Mouse (Mus musculus) CH12.LX (cell line): ENCODE results near the gene Phip. TPM values are rescaled to one million over a fixed set of nuclear protein-coding genes. Genes with fewer than 3 reads are reported as not detected.

Experiments used
- DNase-seq: peaks from one replicate; pipeline ENCODE4 v3.0.0-alpha.2; 2013; ENCODE audit errors: extremely low read depth
- H3K27ac ChIP-seq: 2 replicates; pipeline ENCODE4 v1.5.1; 2012; ENCODE audit warnings: low read depth, mild to moderate bottlenecking, control low read depth, moderate library complexity; ENCODE audit not compliant: insufficient read depth
- H3K27me3 ChIP-seq: replicated peaks from 2 replicates; pipeline ENCODE3; 2012; ENCODE audit warnings: inconsistent platforms
- H3K36me3 ChIP-seq, 2 experiments: replicated peaks in 1 of 2; 2 replicates each; pipeline versions ENCODE3 to v1.6.1; 2012; ENCODE audit warnings: inconsistent platforms in 1 of 2, low read length in 1 of 2, mild to moderate bottlenecking in 1 of 2, mixed read lengths in 1 of 2, moderate library complexity in 1 of 2; ENCODE audit not compliant: control insufficient read depth in 1 of 2, insufficient read depth in 1 of 2
- H3K4me1 ChIP-seq, 2 experiments: 2 replicates each; pipeline ENCODE4 v1.6.1; 2012; ENCODE audit warnings: inconsistent platforms in 1 of 2, moderate library complexity in 1 of 2; ENCODE audit not compliant: insufficient read depth in 2 of 2, control insufficient read depth in 1 of 2
- H3K4me2 ChIP-seq: 2 replicates; pipeline ENCODE4 v1.6.1; 2012; ENCODE audit warnings: low read depth, mild to moderate bottlenecking, control low read depth; ENCODE audit not compliant: poor library complexity, insufficient read depth, severe bottlenecking
- H3K4me3 ChIP-seq, 3 experiments: fragments of 150-350 bp in 1 of 3; sonication (generic) in 1 of 3; replicated peaks in 1 of 3; 2 replicates each; pipeline versions ENCODE3 to v1.5.1; 2011 to 2012; ENCODE audit warnings: low read depth in 2 of 3, low read length in 2 of 3, mild to moderate bottlenecking in 2 of 3, moderate library complexity in 2 of 3, control low read depth in 1 of 3, improper control_type of control experiment in 1 of 3, inconsistent platforms in 1 of 3, mixed read lengths in 1 of 3; ENCODE audit not compliant: poor library complexity in 1 of 3
- H3K79me2 ChIP-seq: replicated peaks from 2 replicates; pipeline ENCODE4 v1.6.1; 2012; ENCODE audit warnings: mild to moderate bottlenecking, moderate library complexity; ENCODE audit not compliant: control insufficient read depth, poor library complexity, insufficient read depth, severe bottlenecking; ENCODE audit errors: extremely low read depth
- H3K9ac ChIP-seq: 2 replicates; pipeline ENCODE4 v1.6.1; 2012; ENCODE audit warnings: low read depth, mild to moderate bottlenecking, control low read depth, moderate library complexity; ENCODE audit not compliant: insufficient read depth
- H3K9me3 ChIP-seq: replicated peaks from 2 replicates; pipeline ENCODE3; 2012; ENCODE audit warnings: low read length, inconsistent platforms, mixed read lengths
- BHLHE40 ChIP-seq: IDR thresholded peaks from 2 replicates; pipeline ENCODE4 v1.6.1; 2011; ENCODE audit warnings: mild to moderate bottlenecking, low read depth, low read length, improper control_type of control experiment
- EP300 ChIP-seq: IDR thresholded peaks from 2 replicates; pipeline ENCODE4 v1.6.1; 2011; ENCODE audit warnings: low read length, improper control_type of control experiment
- IRF4 ChIP-seq: IDR thresholded peaks from 2 replicates; pipeline ENCODE4 v1.6.1; 2014; ENCODE audit warnings: low read depth, mild to moderate bottlenecking, inconsistent platforms, low read length, improper control_type of control experiment
- JUN ChIP-seq: IDR thresholded peaks from 2 replicates; pipeline ENCODE4 v1.6.1; 2011; ENCODE audit warnings: low read depth, mild to moderate bottlenecking, low read length, improper control_type of control experiment, moderate library complexity; ENCODE audit not compliant: insufficient read depth
- KAT2A ChIP-seq: IDR thresholded peaks from 2 replicates; pipeline ENCODE4 v1.6.1; 2012; ENCODE audit warnings: low read length, improper control_type of control experiment, inconsistent platforms; ENCODE audit not compliant: insufficient replicate concordance
- MEF2A ChIP-seq: IDR thresholded peaks from 2 replicates; pipeline ENCODE4 v1.6.1; 2014; ENCODE audit warnings: low read depth, mild to moderate bottlenecking, inconsistent platforms, low read length, improper control_type of control experiment, borderline replicate concordance
- MXI1 ChIP-seq: IDR thresholded peaks from 2 replicates; pipeline ENCODE4 v1.6.1; 2011; ENCODE audit warnings: mild to moderate bottlenecking, low read depth, low read length, improper control_type of control experiment
- MYC ChIP-seq: IDR thresholded peaks from 2 replicates; pipeline ENCODE4 v1.6.1; 2011; ENCODE audit warnings: low read depth, mild to moderate bottlenecking, improper control_type of control experiment, low read length
- POLR2A ChIP-seq: IDR thresholded peaks from 2 replicates; pipeline ENCODE4 v1.6.1; 2011; ENCODE audit warnings: low read depth, mild to moderate bottlenecking, improper control_type of control experiment, low read length
- RAD21 ChIP-seq: IDR thresholded peaks from 2 replicates; pipeline ENCODE4 v1.6.1; 2011; ENCODE audit warnings: low read depth, mild to moderate bottlenecking, low read length, improper control_type of control experiment, moderate library complexity
- SIN3A ChIP-seq: IDR thresholded peaks from 2 replicates; pipeline ENCODE4 v1.6.1; 2012; ENCODE audit warnings: low read length, improper control_type of control experiment, inconsistent platforms
- SMC3 ChIP-seq: IDR thresholded peaks from 2 replicates; pipeline ENCODE4 v1.6.1; 2011; ENCODE audit warnings: low read depth, low read length, improper control_type of control experiment
- TBP ChIP-seq: conservative IDR thresholded peaks from 2 replicates; pipeline ENCODE4 v1.6.1; 2011; ENCODE audit warnings: low read depth, low read length, improper control_type of control experiment
- TCF12 ChIP-seq: IDR thresholded peaks from 2 replicates; pipeline ENCODE4 v1.6.1; 2014; ENCODE audit warnings: low read depth, mild to moderate bottlenecking, inconsistent platforms, low read length, improper control_type of control experiment
- USF1 ChIP-seq: IDR thresholded peaks from 2 replicates; pipeline ENCODE4 v1.6.1; 2014; ENCODE audit warnings: low read depth, mild to moderate bottlenecking, inconsistent platforms, low read length, improper control_type of control experiment
- ZNF384 ChIP-seq: IDR thresholded peaks from 2 replicates; pipeline ENCODE4 v1.6.1; 2012; ENCODE audit warnings: low read depth, low read length, improper control_type of control experiment, inconsistent platforms
- dilution Hi-C: fragments of 300-500 bp; cut with MboI; formaldehyde crosslinking; loops from 2 replicates; pipeline ENCODE4 v1.14.3; 2020; ENCODE audit warnings: low sequenced_read_pairs; ENCODE audit not compliant: extremely low pct_unique_long_range_greater_than_20kb, extremely low pct_ligation_motif_present
- in situ Hi-C: fragments of 300-500 bp; cut with MboI; formaldehyde crosslinking; loops from 3 replicates; pipeline ENCODE4 v1.14.3; 2019; ENCODE audit warnings: low sequenced_read_pairs, low pct_ligation_motif_present, low pct_unique_long_range_greater_than_20kb, mixed read lengths
- polyA plus RNA-seq: library from polyadenylated mRNA; unstranded; fragments of >175 nt; gene quantifications from 2 replicates; pipeline ENCODE4 v1.2.1, GENCODE M21; 2012; ENCODE audit warnings: low read depth; ENCODE audit not compliant: insufficient read length
- total RNA-seq, 2 experiments: library from RNA; depleted of rRNA; stranded (reverse); fragments of 300-350 nt in 1 of 2; fragments of >200 nt in 1 of 2; gene quantifications; 2 replicates each; pipeline ENCODE4 v1.2.3; 2012 to 2014

Phip gene
- total and polyA plus RNA-seq, 3 experiments = 24.1 to 29.8 (median 28.8) TPM

DNA sequence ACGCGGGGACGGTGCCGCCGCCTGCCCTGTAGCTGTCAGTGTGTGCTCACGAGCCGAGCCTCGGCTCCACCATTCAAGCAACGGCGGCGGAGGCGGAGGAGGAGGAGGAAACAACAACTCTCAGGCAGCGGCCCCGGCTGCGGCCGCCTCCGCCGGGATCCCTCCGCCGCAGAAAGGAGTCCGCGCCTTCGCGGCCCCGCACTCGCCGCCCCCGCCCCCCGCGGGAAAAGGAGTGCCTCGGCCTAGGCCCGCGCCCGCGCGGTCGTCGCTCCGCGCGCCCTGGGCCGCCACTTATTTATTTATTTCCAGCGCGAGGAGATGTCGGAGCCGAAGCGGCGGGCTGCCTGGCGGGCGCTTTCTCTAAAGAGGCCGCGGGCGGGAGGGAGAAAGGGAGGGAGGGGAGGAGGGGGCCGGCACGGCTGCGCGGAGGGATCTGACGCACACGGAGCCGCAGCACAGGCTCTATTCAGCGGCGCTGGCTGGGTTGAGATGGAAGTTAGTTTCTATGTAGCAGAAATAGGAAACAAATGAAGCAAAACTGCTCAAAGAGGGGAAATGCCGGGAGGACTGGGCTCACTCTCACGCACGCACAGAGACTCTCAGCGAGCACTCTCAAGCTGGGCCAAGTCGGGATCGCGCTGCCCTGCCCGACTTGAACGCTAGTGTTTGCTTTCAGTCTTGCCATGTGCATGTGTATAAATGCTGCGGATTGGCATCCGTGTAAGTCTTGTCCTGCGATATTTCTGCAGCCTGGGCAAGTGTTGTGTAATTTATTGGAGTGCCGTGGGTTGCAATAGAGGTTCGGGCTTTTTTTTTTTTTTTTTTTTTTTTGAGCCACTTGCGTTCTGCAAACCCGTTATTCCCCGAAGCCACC lies at the start of gene Phip (continued):
- TF ChIP-seq MEF2A = no peak
- TF ChIP-seq, all 38 proteins: peak for 24

DNA sequence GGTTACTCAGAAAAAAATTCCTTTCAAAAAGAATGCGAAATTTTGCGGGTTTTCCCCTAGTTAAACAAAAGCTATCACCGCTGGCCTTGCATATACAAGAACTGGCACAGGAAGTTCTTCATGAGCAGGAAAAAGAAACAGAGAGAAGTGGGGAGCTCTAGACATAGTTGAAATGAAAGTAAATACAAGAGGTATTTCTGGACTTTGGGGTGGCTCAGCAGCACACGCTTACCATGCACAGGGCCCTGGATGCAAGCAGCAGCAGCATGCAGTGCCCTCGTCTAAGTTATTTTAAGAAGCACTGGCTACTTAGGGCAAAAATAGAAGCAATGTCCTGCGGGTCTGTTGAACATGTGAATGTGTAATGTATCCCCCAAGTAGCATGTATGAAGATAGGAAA lies 48.4 kb upstream of the Phip start:
- no peaks in the 10 kb centered on the region for H3K9me3 ChIP-seq
- dilution Hi-C loops (no loop called here), in situ Hi-C loops (no loop called here)
- peak overlapping the region; percentile 86 for H3K4me2 ChIP-seq
- H3K27ac ChIP-seq = peak overlapping the region; percentile 55
- H3K27me3 ChIP-seq = no peaks in the 10 kb centered on the region
- peak overlapping the region; percentile 65 for H3K9ac ChIP-seq
- peak overlapping the region in 2 of 3 experiments; percentile 19 to 31 for H3K4me3 ChIP-seq
- no peaks in the 10 kb centered on the region for H3K36me3 ChIP-seq
- DNase-seq = peak; percentile 35
- H3K4me1 ChIP-seq = peaks cover 0 to 16% of the 10 kb centered on the region in 2 experiments; a peak in 2 of 4 replicates
- no peaks in the 10 kb centered on the region for H3K79me2 ChIP-seq
- 0 out of 2 replicates have a peak, but pooled peaks have one; percentile 33 for TF ChIP-seq BHLHE40
- TF ChIP-seq SIN3A = no peak
- TF ChIP-seq TCF12 = no peak
- peak; percentile 37; the same call in 1 of the 2 replicates for TF ChIP-seq IRF4
- peak; percentile 86; the same call in 1 of the 2 replicates for TF ChIP-seq MEF2A
- TF ChIP-seq TBP = 0 out of 2 replicates have a peak, but pooled peaks have one; percentile 19
- 0 out of 2 replicates have a peak, but pooled peaks have one; percentile 2 for TF ChIP-seq EP300
- peak; percentile 60 for TF ChIP-seq ZNF384
- TF ChIP-seq KAT2A = no peak
- peak; percentile 20; the same call in 1 of the 2 replicates for TF ChIP-seq POLR2A

DNA sequence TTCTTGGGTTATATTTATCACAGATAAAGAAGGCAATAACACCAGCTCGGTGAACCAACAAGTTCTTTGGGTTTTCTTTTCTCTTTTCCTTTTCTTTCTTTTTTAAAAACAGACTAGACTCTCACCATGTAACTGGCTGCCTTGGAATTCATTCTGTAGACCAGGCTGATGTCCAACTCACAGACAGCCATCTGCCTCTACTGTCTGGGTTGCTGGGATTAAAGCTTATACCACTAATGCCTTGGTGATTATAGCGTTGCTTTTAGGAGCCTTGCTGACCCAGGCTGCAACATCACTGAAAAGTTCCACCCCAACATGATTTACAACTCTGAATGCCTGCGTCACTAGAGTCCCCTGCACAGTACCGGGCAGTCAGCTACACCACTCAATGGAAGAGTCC lies 39.2 kb upstream of the Phip start:
- dilution Hi-C loops = no loop called here
- Histone ChIP-seq H3K9me3 (no peaks in the 10 kb centered on the region), H3K9ac (no peak overlapping the region), H3K27ac (no peak overlapping the region), H3K4me2 (no peak overlapping the region), H3K79me2 (no peaks in the 10 kb centered on the region), H3K36me3 (no peaks in the 10 kb centered on the region), H3K4me1 (peaks cover 0 to 3% of the 10 kb centered on the region in 2 experiments; a peak in 2 of 4 replicates), H3K27me3 (no peaks in the 10 kb centered on the region), H3K4me3 (no peak overlapping the region)
- DNase-seq = no peak
- TF ChIP-seq MXI1 (no peak), RAD21 (no peak), TCF12 (no peak), MYC (no peak), USF1 (no peak), SMC3 (no peak), JUN (no peak)
- in situ Hi-C loops = no loop called here
